Mouse (Mus musculus) forelimb bud, embryonic 11.5 days (tissue): ENCODE data around the gene Tmprss6.

Experiments used
- DNase-seq: peaks from one replicate; pipeline ENCODE4 v3.0.0-alpha.2; 2012; ENCODE audit warnings: low read depth, low spot score

Gene Tmprss6

DNA sequence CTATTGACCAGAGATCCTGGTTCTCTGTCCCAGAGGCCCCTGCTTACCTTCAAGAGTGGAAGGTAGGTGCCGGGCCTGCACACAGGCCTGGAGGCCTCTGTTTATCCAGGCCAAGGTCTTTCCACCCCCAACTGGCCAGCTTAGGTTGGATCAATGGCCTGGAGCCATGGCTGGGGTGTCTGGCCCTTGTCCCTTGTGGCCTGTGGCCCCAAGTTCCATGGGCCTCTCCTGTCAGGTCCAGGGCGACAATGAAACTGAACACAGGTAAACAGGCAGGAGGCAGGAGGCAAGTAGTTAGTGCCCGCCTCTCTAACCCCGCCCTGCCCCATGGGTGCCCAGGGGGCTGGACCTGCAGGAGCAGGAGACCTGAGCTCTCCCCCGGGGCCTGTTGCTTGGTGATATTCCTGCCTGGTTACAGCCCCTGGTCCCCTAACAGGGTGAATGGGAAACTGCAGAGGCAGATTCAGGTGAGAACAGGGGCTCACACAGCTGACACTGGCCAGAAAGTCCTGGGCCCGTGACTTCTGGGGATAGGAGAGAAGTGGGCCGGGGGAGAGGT lies at the start of gene Tmprss6:
Gene Tmprss6 (minus strand): TSS at position 256 of the 559 bp plus-strand sequence.
- no peak for DNase-seq

DNA sequence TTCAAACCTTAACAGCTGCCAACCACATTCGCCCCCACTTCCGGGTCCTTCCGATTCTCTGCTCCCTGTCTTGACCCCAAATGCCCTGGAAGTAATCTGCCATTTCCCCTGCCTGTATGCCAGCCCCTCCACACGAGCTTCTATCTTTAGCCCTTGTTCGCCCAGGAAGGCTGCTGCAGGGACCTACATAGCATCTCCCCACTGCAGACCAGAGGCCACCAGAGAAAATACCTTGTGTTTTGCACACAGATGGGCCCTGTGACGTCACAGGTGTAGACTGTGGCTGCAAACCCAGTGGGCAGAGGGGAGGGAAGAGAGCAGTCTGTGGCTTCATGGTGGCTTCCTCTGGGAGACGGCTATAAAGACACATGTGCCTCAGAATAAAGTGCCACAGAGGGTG lies 49.8 kb upstream of the Tmprss6 start:
- DNase-seq = no peak

DNA sequence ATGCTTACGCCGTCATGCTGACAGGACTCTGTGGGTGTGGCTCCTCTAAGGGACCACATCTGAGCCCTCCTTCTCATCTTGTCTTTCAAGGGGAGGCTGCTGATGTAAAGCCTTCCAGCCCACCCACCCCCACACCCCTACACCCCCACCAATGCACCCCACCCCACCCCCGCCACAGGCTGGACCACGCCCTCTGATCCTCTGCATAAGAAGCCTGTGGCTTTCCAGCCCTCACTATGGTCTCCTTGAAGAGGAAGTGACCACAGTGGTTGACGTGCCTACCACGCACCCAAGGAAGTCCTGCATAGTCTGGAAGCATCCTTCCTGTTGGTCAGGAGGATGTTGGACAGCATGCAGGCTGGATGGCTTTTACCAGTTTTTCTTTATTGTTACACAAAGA lies 47.3 kb upstream of the Tmprss6 start:
- no peak for DNase-seq

DNA sequence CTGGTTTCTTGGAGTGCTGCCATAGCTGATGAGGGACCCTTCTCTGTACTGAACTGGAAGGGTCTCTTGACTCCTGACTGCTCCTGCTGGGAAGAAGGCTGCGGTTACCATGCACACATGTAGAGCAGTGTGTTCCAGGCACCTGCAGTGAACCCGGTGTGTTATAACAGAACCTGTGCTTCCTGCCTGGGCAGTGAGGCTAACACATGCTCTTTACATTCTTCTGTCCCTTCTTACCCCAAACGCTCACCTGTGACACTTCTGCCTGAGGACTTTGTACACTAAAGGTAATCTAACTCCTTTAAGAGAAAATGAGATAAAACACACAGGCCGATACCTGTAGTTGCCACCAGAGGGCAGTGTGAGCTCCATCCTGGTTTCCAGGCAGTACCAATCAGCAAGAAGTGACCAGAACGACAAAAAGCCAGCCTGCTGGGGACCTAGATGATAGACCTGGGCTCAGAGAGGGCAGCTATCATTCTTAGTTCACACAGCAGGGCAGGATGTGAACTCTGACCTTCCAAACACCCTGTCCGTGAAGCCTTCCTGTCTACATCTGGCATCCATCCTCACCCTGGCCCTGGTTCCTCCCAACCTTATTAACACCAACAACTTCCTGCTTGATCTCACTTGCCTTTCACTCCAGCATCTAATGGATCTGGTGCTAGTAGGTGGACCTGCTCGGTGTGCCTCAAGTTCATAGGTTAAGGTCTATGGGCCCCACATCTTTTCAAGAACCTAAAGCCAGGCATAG lies 46.1 kb upstream of the Tmprss6 start:
- peak; percentile 82 for DNase-seq

DNA sequence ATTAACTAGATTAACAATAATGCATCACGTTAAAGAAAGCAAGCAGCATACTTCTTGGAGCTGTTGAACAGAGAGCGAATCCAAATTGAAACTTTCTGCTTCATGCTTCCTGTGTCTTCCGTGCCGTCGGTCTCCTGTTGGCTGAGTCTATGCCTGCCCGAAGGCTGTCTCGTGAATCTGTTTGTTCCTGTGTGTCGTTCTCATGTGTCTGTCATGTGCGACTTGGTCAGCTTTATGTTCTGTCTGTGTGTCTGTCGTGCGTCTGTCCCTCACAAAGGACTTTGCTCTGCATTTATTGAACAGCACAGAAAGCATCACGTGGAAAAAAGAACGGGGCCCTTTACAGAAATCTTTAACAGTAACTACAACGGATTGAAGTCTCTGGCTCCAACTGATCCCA lies 44.6 kb upstream of the Tmprss6 start:
- no peak for DNase-seq

DNA sequence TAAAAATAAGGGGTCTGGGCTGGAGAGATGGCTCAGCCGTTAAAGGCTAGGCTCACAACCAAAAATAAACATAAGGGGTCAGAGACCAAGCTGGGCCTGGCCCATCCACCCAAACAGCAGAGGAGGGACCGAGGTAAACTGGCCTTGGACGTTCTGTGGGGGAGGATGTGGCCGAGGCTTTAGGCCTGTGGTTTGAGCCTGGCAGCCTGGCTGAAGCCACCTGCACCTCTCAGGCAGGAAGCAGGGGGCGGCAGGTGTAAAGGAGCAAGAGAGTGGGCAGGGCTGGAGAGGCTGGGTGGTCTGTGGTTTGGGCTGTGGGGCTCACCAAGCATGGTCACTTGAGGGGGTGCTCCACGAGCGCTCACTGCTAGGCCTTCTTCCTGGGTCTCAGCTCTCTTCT lies 43.5 kb upstream of the Tmprss6 start:
- DNase-seq = no peak

DNA sequence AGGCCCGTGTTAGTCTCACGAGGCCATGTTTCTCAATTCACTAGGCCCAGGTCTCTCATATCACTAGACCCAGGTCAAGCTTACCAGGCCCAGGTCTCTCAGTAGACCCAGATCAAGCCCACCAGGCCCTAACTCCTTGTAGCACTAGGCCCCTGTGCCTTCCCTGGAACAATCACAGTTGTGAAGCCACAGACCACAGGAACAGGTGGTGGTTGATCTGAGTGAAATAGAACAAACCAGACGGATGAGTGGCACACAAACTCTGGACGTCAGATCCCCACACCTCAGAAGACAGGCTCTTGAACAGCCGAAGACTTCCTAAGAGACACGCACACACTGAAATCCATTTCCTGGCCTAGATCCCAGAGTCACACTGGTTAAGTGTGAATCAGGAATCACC lies 42.3 kb upstream of the Tmprss6 start:
- no peak for DNase-seq

DNA sequence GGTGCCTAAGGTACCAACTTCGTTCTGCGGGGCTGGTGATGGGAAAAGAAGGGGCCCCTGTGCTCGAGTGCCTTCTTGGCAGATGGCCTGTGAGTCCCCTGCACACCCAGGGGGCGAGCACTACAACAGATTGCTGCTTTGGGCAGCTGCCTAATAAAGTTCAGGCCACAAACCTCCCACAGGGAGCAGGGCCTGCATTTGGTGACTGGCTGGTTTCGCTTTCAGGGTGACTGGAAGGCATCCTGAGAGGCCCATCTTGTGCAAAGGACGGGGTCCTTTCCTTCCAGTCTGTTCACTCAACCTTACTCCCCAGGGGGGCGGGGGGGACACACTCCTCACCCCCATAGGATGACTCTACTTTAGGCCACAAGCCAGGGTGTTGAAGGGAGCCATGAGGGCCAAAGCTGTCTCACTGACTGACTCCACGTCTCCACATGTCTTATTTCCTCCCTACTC lies 41.7 kb upstream of the Tmprss6 start:
- no peak for DNase-seq

DNA sequence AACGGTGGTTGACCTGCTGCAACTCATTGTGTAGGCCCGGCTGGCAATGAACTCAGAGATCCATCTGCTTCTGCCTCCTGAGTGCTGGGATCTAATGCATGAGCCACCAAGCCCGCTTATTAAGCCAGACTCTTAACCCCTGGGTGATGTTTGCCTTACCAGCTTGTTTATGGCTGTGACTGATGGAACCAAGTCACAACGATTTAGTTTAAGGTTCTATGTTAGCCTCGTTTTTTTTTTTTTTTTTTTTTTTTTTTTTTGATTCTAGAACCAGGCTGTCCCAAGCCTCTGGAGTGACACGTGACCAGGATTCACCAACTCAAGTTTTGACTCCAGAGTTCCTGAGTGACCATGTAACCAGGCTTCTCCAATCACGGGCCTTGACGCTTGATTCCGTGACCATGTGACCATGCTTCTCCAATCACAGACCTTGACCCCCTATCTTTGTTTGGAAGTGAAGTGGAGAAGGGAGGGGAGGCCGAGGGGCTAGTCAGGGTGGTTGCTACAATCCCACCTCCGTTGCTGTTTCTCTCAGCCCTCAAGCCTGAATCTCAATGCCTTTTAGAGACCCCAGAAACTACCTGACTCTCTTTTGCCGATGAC lies 41.0 kb upstream of the Tmprss6 start:
- peak; percentile 58 for DNase-seq

DNA sequence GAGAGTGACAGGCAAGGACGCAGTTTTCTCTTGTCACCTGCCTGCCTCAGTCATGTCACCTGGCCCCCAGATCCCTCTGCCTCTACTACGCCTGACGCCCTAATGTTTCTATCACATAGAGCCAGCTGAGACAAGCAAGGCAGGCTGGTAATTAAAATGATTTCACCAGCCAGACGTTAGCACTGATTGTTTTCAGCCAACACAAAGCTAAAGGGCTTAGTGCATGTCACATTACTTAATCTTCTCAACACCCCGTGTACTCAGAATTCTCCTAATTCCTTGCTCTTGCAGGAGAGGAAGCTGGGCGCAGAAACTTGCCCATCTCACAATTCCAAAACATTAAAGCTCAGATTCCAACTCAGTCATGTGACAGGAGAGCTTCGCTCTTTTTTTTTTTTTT lies 40.0 kb upstream of the Tmprss6 start:
- DNase-seq = no peak

DNA sequence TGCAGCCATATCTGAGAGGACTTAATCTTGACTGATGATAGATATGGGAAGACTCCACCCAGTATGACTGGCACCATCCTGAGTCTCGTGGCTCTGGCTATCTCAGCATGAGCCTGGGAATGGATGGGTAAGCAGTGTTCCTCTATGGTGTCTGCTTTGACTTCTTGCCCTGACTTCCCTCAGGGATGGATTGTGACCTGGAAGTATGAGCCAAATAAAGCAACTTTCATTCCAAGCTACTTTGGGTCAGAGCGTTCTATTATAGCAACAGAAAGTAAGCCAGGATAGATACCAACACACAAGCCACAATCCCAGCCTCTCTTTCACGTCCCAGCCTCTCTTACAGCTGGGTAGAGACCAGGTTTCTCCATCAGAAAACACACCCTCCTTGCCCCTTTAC lies 37.1 kb upstream of the Tmprss6 start:
- DNase-seq = no peak

DNA sequence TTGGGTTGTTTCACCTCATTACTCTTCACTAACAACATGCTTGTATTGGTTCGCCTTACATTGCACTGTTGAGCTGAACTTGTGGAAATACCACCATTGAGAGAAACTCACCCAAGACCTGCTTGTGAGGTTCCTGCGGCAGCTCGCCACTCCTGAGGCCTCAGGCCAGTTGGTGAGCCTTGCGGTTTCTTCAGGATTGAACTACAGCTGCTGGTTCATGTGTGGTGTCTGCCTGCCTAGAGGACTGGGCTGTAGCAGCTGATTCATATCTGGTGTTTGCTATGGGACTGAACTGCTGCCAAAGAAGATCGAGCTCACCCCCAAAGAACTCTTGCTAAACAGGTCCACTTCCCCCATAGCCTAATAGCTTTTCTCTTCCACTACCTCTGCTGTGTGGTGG lies 36.4 kb upstream of the Tmprss6 start:
- no peak for DNase-seq

DNA sequence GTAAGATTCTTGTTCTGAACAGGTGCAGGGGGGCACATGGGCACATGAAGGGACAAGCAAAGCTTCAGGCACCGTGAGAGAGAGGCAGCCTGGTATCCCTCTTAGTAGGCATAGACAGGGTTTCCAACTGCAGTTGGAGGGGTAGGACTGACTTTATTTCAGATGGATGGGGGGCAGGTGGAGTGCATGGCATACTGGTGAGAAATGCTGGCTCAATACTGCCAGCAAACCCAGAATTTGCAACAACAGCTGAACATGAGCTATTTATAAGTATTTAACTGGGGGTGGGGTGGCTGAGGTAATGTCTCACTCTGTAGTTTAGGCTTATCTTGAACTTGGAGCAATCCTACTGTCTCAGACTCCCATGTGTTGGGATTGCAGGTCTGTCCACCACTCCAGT lies 35.6 kb upstream of the Tmprss6 start:
- DNase-seq = no peak

DNA sequence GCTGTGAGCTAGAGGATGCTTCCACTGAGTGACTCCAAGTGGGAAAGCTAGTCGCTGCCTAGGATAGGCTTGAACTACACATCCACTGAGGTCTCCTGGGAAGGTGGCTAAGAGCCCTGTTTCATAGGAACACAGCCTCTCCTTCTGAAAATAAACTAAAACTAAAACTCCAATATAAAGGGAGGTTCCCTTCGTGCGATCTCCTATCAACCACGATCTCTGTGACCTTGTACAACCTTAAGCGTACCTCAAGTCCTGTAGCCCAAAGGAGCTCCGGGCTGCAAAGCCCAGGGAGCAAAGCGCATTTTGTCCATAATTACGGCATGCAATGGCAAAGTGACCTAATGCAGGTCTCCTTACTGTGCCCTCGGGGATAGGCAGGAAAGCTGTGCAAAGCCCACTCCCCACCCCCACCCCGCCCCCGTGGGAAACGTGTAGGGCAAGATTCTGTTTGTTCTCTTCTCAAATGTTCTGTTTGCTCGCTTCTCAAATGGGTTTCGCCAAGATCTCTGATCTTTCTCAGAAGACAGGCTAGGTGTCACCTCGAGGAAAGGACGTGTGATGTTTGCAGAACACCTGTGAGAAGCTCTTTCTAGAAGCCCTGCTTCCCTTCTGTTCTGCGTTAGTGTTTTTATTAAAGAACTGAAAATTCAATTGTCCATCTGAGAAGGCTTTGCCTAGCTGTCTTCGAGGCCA lies 34.2 kb upstream of the Tmprss6 start:
- DNase-seq = no peak

DNA sequence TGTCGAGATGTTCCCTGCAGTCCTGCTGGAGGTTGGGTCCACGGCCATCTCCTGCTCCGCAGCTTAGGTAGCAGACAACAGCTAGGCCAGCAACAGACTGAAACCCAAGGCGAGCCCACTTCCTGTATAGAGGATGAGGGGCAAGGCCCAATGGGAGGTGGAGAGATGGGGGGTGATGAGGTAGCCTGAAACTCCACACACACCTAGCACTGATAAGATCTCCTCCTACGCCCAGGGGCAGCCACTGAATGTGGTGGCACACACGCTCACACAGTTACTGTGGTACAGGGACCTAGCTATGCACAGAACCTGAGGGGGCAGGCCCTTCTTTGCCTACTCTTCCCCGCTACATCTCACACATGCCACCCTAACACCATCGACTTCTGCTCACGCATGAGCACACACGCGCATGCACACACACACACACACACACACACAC lies 26.6 kb upstream of the Tmprss6 start, which contains the start of gene Il2rb:
Gene Il2rb (minus strand): TSS at position 304 of the 439 bp plus-strand sequence.
- no peak for DNase-seq

DNA sequence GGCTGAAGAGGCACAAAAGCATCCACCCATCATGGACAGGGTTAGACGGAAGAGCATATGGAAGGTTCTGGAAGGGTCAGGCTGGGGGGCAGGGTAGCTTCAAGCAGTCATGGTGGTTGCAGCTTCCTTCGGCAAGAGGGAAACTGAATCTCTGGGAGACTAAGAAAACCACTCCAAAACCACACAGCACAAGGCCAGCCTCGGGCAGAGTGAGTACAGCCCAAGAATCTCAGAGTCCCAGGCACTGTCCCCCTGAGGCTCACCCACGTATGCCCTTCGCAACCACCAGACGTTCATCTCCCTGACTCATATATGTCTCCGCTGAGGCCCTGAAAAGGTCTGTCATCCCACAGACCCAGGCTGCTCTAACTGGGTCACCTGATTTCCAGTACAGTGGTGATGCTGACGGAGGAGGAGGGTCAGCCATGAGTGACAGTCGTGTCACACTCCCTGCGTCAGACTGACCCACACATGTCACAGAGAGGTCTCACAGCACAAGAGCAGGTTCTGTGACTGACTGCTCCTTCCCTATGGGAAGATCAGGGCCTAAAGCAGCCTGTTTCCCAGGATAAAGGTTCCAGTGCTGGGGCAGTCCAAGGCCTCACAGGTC lies 25.1 kb upstream of the Tmprss6 start:
- DNase-seq = no peak

DNA sequence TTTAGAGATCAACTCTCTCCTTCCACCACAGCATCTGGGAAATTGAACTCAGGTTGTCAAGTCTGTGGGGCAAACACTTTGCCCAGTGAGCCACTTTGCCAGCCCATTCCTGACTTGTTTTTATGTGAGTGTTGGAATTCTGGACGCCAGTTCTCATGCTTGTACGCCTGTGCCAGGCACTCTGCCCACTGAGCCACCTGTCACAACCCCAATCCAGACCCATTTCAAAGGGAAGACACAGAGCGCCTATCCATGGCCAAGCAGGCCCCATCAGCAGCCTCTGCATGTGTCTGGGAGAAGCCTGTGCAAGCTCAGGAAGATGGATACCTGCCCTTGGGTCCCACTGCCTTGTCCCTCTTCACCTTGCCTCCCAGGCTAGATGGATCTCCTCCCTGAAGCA lies 22.9 kb upstream of the Tmprss6 start:
- no peak for DNase-seq

DNA sequence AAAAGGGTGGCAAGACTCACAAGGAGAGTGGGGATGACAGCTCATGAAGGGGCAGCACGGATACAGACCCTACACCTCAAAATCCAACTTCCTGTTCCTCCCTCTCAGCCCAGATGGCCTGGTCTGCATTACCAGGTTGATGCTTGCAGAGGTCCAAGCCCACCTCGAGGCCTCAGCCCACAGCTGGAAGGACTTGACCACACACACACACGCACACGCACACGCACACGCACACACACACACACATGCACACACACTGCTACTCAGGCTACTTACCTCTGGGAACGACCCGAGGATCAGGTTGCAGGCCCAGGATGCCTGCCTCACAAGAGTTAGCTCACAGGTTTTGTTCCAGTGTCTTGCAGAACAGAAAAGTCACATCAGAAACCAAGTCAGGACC lies 21.5 kb upstream of the Tmprss6 start:
- DNase-seq = peak; percentile 49

DNA sequence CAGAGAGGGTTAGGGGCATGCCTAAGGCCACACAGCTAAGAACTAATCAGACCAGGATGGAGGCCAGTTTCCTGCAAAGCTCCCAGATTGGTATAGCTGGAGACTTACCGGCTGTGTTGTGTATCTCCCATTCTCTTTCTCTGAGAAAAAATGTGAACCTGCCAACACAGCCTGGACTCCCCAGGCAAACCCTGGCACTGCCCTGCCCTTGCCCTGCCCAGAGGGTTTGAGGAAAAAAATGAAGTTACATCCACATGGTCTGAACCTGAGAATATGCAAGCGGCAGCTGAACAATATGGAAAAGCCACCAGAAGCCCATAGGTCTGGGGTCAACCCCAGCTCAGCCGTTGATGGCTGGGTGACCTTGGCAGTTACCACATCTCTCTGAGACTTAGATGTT lies 20.8 kb upstream of the Tmprss6 start:
- DNase-seq = no peak

DNA sequence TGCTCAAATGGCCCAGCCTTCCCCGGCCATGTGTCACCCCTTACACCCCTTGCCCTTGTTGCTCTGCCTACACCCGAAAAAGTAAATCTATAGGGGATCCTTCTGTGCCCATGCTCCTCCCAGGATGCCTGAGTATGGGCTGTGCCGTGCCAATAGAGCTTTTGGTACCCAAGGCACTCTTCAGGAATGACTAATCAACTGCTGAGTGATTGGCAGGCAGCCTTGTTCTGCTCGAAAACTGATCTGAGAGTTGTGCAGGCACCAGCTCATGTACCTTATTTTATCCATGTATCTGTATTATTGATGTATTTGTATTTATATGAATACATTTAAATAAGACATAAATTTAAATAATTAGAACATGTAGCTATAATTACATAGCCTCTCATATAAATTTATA lies 18.6 kb upstream of the Tmprss6 start:
- no peak for DNase-seq

DNA sequence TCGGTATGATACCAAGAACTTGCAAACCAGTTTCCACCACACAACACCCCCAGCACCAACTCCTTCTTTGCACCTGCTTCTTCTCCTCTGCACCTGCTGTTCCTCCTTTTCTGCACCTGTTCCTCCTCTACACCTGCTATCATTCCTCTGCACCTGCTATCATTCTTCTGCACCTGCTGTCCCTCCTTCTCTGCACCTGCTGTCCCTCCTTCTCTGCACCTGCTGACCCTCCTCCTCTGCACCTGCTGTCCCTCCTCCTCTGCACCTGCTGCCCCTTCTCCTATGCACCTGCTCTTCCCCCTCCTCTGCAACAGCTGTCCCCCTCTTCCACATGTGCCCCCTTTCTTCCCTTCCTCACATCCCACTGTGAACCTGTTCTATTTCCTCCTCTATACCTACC lies 18.1 kb upstream of the Tmprss6 start:
- no peak for DNase-seq

DNA sequence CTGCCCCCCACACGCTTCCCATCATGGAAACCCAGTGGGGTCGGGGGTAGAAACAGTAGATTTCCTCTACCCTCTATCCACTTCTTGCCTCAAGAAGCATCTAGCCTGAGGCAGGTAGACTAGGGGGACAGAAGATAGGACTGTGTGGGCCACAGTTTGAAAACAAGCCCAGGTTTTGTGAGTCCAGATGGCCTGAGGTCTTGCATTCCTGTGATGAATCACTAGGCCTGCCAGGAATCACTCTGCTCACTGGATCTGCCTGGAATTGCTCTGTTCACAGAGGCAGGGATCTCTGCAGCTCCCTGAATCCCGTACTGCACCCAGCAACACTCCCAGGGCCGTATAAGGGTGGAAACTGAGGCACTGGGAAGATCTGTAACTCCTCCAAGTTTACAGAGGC lies 14.9 kb upstream of the Tmprss6 start:
- no peak for DNase-seq
